Mouse (Mus musculus) cerebellum, adult 11 months (tissue): Measurements from ENCODE around the gene Ccl11.

ENCODE experiments used
- DNase-seq: peaks from one replicate; pipeline ENCODE4 v3.0.0; 2022

Gene Ccl11

GRCm38 (mm10) chr11:82062226-82062625 lies 4.6 kb downstream of the Ccl11 start:
- no peak for DNase-seq

- no peak for DNase-seq
Observed at GRCm38 (mm10) chr11:82063454-82063853, 5.8 kb downstream of the Ccl11 start.

GRCm38 (mm10) chr11:82066953-82067571 lies 9.4 kb downstream of the Ccl11 start:
- DNase-seq = no peak

- no peak for DNase-seq
Observed at GRCm38 (mm10) chr11:82071076-82071475, 13.5 kb downstream of the Ccl11 start.

- DNase-seq = no peak
Observed at GRCm38 (mm10) chr11:82072374-82072773, 14.8 kb downstream of the Ccl11 start.

GRCm38 (mm10) chr11:82072984-82073383 lies 15.4 kb downstream of the Ccl11 start:
- DNase-seq = no peak

GRCm38 (mm10) chr11:82073686-82074085 lies 16.1 kb downstream of the Ccl11 start:
- DNase-seq = no peak

GRCm38 (mm10) chr11:82077031-82077430 lies 19.4 kb downstream of the Ccl11 start:
- no peak for DNase-seq

- no peak for DNase-seq
Observed at GRCm38 (mm10) chr11:82078136-82078730, 20.6 kb downstream of the Ccl11 start.

- no peak for DNase-seq
Observed at GRCm38 (mm10) chr11:82080865-82081264, 23.2 kb downstream of the Ccl11 start.

- no peak for DNase-seq
Observed at GRCm38 (mm10) chr11:82084360-82084759, 26.7 kb downstream of the Ccl11 start.

- no peak for DNase-seq
Observed at GRCm38 (mm10) chr11:82099511-82100323, 42.1 kb downstream of the Ccl11 start.

GRCm38 (mm10) chr11:82101087-82101486 lies 43.5 kb downstream of the Ccl11 start:
- no peak for DNase-seq

- DNase-seq = no peak
Observed at GRCm38 (mm10) chr11:82101529-82101928, 43.9 kb downstream of the Ccl11 start, which contains the start of gene Ccl12. Gene Ccl12, plus strand, starts transcription at chr11:82101845.

- DNase-seq = no peak
Observed at GRCm38 (mm10) chr11:82109611-82110010, 52.0 kb downstream of the Ccl11 start.

- no peak for DNase-seq
Observed at GRCm38 (mm10) chr11:82110372-82111248, 53.0 kb downstream of the Ccl11 start.
